Mouse (Mus musculus) 3T3-L1 (cell line): ENCODE results near the gene Sh3rf3.
"Not testable (repeated sequence)": the region's sequence is repeated elsewhere in the genome, so short reads cannot be mapped to it uniquely, and the experiment has no call there.

ENCODE experiments used
- DNase-seq: peaks from one replicate; pipeline ENCODE4 v3.0.0-alpha.2; 2015; ENCODE audit warnings: low read depth, low spot score

The Sh3rf3 gene

GRCm38 (mm10) chr10:58981674-58982329 is 168.6 kb downstream of the Sh3rf3 start:
- no peak for DNase-seq

- peak; percentile 28 for DNase-seq
These were observed 169.5 kb downstream of the Sh3rf3 start for GRCm38 (mm10) chr10:58982546-58983154.

GRCm38 (mm10) chr10:58991611-58992010 is 178.5 kb downstream of the Sh3rf3 start:
- no peak for DNase-seq

GRCm38 (mm10) chr10:58994726-58995125 is 181.6 kb downstream of the Sh3rf3 start:
- peak; percentile 62 for DNase-seq

GRCm38 (mm10) chr10:58995132-58995531 is 182.0 kb downstream of the Sh3rf3 start:
- DNase-seq, result peak; percentile 15

- DNase-seq, result no peak
These were observed 189.2 kb downstream of the Sh3rf3 start for GRCm38 (mm10) chr10:59002361-59002760.

GRCm38 (mm10) chr10:59011415-59011814 is 198.3 kb downstream of the Sh3rf3 start:
- DNase-seq, result no peak

- no peak for DNase-seq
These were observed 200.5 kb downstream of the Sh3rf3 start for GRCm38 (mm10) chr10:59013618-59014017.

- peak; percentile 4 for DNase-seq
These were observed 206.3 kb downstream of the Sh3rf3 start for GRCm38 (mm10) chr10:59019302-59019973.

- DNase-seq, result peak; percentile 27
These were observed 237.3 kb downstream of the Sh3rf3 start for GRCm38 (mm10) chr10:59050434-59050833.

GRCm38 (mm10) chr10:59056294-59056693 is 243.1 kb downstream of the Sh3rf3 start:
- no peak for DNase-seq

GRCm38 (mm10) chr10:59066804-59067203 is 253.6 kb downstream of the Sh3rf3 start:
- DNase-seq, result no peak

- DNase-seq, result no peak
These were observed 259.7 kb downstream of the Sh3rf3 start for GRCm38 (mm10) chr10:59072827-59073226.

GRCm38 (mm10) chr10:59076681-59077080 is 263.5 kb downstream of the Sh3rf3 start:
- peak; percentile 54 for DNase-seq

GRCm38 (mm10) chr10:59077909-59078308 is 264.8 kb downstream of the Sh3rf3 start:
- peak; percentile 84 for DNase-seq

GRCm38 (mm10) chr10:59085604-59086003 is 272.4 kb downstream of the Sh3rf3 start:
- DNase-seq, result no peak

GRCm38 (mm10) chr10:59086578-59086977 is 273.4 kb downstream of the Sh3rf3 start:
- DNase-seq, result no peak

- no peak for DNase-seq
These were observed 276.9 kb downstream of the Sh3rf3 start for GRCm38 (mm10) chr10:59089861-59090621.

GRCm38 (mm10) chr10:59090622-59090971 is 277.4 kb downstream of the Sh3rf3 start:
- DNase-seq, result no peak

GRCm38 (mm10) chr10:59091556-59091955 is 278.4 kb downstream of the Sh3rf3 start:
- no peak for DNase-seq

GRCm38 (mm10) chr10:59091988-59092387 is 278.8 kb downstream of the Sh3rf3 start:
- no peak for DNase-seq

GRCm38 (mm10) chr10:59103076-59103475 is 289.9 kb downstream of the Sh3rf3 start:
- DNase-seq, result not testable (repeated sequence)
